Mouse (Mus musculus): ENCODE measurements around the gene Lrrn4cl. TPM values are rescaled to one million over a fixed set of nuclear protein-coding genes. Genes with fewer than 3 reads are reported as not detected.
A peak's percentile ranks its signal among the peaks of the same experiment; 100 is the strongest.

Lrrn4cl gene
- 2.0 and 2.8 TPM in 2 replicates for polyA plus RNA-seq (2015; fragmentation: Nextera tagmentation; extraction: Ambion mirVana)

DNA sequence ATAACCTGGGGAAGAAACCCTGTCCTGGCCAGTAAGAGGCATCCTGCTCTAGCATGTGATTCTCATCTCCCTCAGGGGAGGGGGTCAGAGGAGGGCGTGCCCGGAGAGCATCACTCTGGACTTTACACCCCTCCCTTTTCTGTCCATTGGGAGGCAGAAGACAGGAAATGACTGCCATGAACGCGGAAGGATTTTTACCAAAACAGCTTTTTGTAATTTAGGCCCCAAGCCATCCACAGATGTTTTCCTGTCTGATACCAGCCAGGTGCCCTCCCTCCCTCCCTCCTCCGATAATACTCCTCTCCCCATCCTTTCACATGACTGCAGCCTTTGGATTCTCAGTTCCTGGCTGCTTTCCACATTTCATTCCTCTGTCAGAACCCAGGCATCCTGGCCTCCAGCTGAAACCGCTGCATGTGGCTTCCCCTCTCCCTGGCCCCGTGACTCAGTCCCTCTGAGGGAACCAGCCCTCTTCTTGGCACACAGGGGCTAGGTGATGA, at the start of gene Lrrn4cl:
Gene Lrrn4cl (plus strand): TSS at position 367 of the 500 bp plus-strand sequence.
- Histone ChIP-seq H3K27ac (ENCODE audit: low read length) (peak within 1 kb of the TSS; percentile 36), H3K4me1 (ENCODE audit: control insufficient read depth, insufficient read depth, low read length) (no peaks in the 10 kb centered on the region), H3K4me2 (ENCODE audit: low read depth, low read length) (peak within 1 kb of the TSS; percentile 42), H3K4me3 (replicated peaks; ENCODE audit: low read length) (peak within 1 kb of the TSS; percentile 2; the same call in 1 of the 2 replicates), H3K36me3 (ENCODE audit: control insufficient read depth, insufficient read depth, low read length) (0 out of 2 replicates have a peak, but pooled peaks cover 6% of the 10 kb centered on the region), H3K9ac (ENCODE audit: low read length) (peak within 1 kb of the TSS; percentile 61), H3K9me3 (replicated peaks; ENCODE audit: control insufficient read depth, low read length) (no peaks in the 10 kb centered on the region), H3K27me3 (ENCODE audit: control insufficient read depth, insufficient read depth, low read length) (no peaks in the 10 kb centered on the region)
- ATAC-seq (ENCODE audit: insufficient read depth, low FRiP score) = peak; percentile 76
- WGBS = 22% methylated on average over 7 of the region's 7 CpGs

DNA sequence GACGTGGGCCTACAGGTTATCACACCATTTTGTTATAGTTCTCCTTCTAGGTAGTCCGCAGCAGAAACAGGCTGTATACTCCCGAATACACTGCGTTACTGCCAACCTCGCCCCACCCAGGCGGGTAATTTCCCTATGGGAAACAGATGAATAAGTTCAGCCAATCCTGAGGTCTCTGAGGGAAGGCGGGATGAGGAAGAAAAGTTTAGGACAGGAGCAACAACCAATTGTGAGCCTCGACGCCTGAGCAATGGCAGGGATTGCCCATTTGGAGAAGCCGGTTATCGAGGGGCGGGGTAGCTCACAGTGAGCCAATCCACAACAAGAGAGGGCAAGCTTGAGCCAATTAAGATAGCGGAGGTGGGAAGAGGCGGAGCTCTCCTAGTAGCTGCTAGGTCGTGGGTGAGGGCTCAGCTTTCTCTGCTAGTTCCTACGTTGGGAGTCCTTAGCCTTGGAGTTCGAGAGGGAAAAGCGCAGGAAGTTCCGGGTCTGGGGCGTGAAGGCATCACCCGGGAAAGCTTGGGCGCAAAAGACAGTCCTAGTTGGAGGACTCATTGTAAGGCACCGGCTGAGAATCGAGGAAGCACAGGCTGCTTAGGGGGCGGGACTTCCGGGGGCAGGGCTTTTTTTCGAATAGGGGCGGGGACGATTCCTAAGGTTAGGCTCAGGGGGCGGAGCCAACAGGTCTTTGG, 48.3 kb upstream of the Lrrn4cl start, which contains the start of gene Zbtb3:
Gene Zbtb3 (plus strand): TSS at position 426 of the 692 bp plus-strand sequence.
- peak within 1 kb of the TSS; percentile 94 for H3K27ac ChIP-seq (ENCODE audit: low read length)
- peaks cover 7% of the 10 kb centered on the region; the same call in 1 of the 2 replicates for H3K36me3 ChIP-seq (ENCODE audit: control insufficient read depth, insufficient read depth, low read length)
- peak within 1 kb of the TSS; percentile 80 for H3K9ac ChIP-seq (ENCODE audit: low read length)
- H3K4me1 ChIP-seq (ENCODE audit: control insufficient read depth, insufficient read depth, low read length) = peaks cover 10% of the 10 kb centered on the region
- H3K9me3 ChIP-seq (replicated peaks; ENCODE audit: control insufficient read depth, low read length) = no peaks in the 10 kb centered on the region
- H3K27me3 ChIP-seq (ENCODE audit: control insufficient read depth, insufficient read depth, low read length) = no peaks in the 10 kb centered on the region
- peak within 1 kb of the TSS; percentile 82 for H3K4me2 ChIP-seq (ENCODE audit: low read depth, low read length)
- WGBS = under 1% methylated on average over 30 of the region's 30 CpGs
- ATAC-seq (ENCODE audit: insufficient read depth, low FRiP score) = peak; percentile 97
- peak within 1 kb of the TSS; percentile 83 for H3K4me3 ChIP-seq (replicated peaks; ENCODE audit: low read length)

DNA sequence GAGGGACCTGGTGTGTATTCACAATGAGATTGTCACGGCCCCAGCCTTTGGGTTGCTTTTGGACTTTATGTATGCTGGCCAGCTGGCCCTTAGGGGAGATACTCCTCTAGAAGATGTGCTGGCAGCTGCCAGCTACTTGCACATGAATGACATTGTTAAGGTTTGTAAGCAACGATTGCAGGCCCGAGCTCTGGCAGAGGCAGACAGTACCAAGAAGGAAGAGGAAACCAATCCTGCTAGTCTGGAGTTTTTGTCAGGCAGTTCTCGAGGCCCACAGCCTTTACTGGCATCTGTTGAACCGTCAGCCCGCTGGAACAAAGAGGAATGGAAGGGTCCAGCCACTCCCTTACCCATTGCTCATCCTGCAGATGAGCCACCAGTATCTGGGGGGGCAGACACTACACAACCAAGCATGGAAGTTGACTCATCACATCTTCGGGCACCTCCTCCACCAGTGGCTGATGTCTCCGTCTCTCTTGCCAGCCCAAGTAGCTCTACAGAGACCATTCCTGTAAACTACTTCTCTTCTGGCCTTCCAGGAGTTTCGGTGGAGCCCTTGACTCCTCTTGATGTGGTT, 47.3 kb upstream of the Lrrn4cl start:
- ATAC-seq (ENCODE audit: insufficient read depth, low FRiP score) = no peak
- Histone ChIP-seq H3K4me1 (ENCODE audit: control insufficient read depth, insufficient read depth, low read length) (0 out of 2 replicates have a peak, but pooled peaks cover 4% of the 10 kb centered on the region), H3K27me3 (ENCODE audit: control insufficient read depth, insufficient read depth, low read length) (no peaks in the 10 kb centered on the region), H3K9me3 (replicated peaks; ENCODE audit: control insufficient read depth, low read length) (no peaks in the 10 kb centered on the region), H3K4me2 (ENCODE audit: low read depth, low read length) (peak overlapping the region; percentile 82), H3K4me3 (replicated peaks; ENCODE audit: low read length) (peak overlapping the region; percentile 83; the same call in 1 of the 2 replicates), H3K36me3 (ENCODE audit: control insufficient read depth, insufficient read depth, low read length) (peaks cover 7% of the 10 kb centered on the region; the same call in 1 of the 2 replicates), H3K27ac (ENCODE audit: low read length) (peak overlapping the region; percentile 94), H3K9ac (ENCODE audit: low read length) (no peak overlapping the region; the same call in 1 of the 2 replicates)
- 89% methylated on average over 9 of the region's 9 CpGs for WGBS

DNA sequence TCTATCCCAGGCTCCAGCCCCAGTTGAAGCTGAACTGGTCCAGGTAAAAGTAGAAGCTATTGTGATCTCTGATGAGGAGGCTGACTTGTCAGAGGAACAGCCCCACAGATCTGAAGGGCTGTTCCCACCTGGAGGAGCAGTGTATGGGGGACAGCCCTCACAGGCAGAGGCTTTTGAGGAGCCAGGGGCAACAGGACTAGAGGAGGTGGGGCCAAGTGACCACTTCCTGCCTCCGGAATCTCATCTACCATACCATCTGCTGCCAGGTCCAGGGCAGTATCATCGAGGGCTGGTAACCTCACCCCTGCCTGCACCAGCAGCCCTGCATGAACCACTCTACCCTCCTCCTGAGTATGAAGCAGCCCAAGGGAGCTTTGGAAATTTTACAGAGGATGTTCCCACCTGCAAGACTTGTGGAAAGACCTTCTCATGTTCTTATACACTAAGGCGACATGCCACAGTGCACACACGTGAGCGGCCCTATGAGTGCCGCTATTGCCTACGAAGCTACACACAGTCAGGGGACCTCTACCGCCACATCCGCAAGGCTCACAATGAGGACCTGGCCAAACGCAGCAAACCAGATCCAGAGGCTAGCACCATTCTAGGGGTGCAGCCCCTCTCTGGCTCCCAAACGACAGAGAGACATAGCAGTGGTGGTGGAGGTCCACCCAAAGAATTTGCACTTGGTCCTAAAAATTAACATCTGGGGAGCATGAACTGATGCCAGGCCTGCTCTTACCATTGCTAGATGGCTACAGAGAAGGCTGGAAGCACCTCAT, 46.5 kb upstream of the Lrrn4cl start:
- no peak overlapping the region for H3K9ac ChIP-seq (ENCODE audit: low read length)
- no peak overlapping the region for H3K4me3 ChIP-seq (replicated peaks; ENCODE audit: low read length)
- H3K36me3 ChIP-seq (ENCODE audit: control insufficient read depth, insufficient read depth, low read length) = peaks cover 7% of the 10 kb centered on the region; the same call in 1 of the 2 replicates
- 0 out of 2 replicates have a peak, but pooled peaks cover 4% of the 10 kb centered on the region for H3K4me1 ChIP-seq (ENCODE audit: control insufficient read depth, insufficient read depth, low read length)
- WGBS = 88% methylated on average over 11 of the region's 11 CpGs
- H3K9me3 ChIP-seq (replicated peaks; ENCODE audit: control insufficient read depth, low read length) = no peaks in the 10 kb centered on the region
- ATAC-seq (ENCODE audit: insufficient read depth, low FRiP score) = no peak
- no peak overlapping the region for H3K4me2 ChIP-seq (ENCODE audit: low read depth, low read length)
- H3K27me3 ChIP-seq (ENCODE audit: control insufficient read depth, insufficient read depth, low read length) = no peaks in the 10 kb centered on the region
- H3K27ac ChIP-seq (ENCODE audit: low read length) = no peak overlapping the region

DNA sequence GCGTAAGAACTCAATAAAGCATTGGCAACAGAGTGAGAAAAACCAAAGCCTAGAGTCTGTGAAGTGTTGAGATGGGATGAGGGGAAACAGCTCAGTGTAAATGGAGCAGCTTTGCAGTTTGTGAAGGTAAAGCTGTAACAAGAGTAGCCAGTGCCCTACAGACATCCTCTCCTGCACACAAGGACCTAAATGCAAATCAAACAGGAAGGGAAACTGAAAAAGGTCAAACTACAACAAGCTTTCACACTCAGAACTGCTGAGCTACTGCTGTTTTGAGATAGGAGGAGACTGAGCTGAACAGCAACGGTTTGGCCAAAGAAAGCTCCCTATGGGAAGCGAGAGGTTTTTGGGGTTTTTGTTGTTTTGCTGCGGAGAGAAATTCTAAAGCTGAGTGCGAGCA, 43.8 kb upstream of the Lrrn4cl start:
- H3K27me3 ChIP-seq (ENCODE audit: control insufficient read depth, insufficient read depth, low read length) = no peaks in the 10 kb centered on the region
- H3K4me3 ChIP-seq (replicated peaks; ENCODE audit: low read length) = no peak overlapping the region
- no peak for ATAC-seq (ENCODE audit: insufficient read depth, low FRiP score)
- H3K4me2 ChIP-seq (ENCODE audit: low read depth, low read length) = no peak overlapping the region
- WGBS = 92% methylated on average over 5 of the region's 5 CpGs
- no peak overlapping the region for H3K27ac ChIP-seq (ENCODE audit: low read length)
- H3K36me3 ChIP-seq (ENCODE audit: control insufficient read depth, insufficient read depth, low read length) = peaks cover 18% of the 10 kb centered on the region
- H3K9ac ChIP-seq (ENCODE audit: low read length) = no peak overlapping the region
- 0 out of 2 replicates have a peak, but pooled peaks cover under 1% of the 10 kb centered on the region for H3K4me1 ChIP-seq (ENCODE audit: control insufficient read depth, insufficient read depth, low read length)
- H3K9me3 ChIP-seq (replicated peaks; ENCODE audit: control insufficient read depth, low read length) = no peaks in the 10 kb centered on the region

DNA sequence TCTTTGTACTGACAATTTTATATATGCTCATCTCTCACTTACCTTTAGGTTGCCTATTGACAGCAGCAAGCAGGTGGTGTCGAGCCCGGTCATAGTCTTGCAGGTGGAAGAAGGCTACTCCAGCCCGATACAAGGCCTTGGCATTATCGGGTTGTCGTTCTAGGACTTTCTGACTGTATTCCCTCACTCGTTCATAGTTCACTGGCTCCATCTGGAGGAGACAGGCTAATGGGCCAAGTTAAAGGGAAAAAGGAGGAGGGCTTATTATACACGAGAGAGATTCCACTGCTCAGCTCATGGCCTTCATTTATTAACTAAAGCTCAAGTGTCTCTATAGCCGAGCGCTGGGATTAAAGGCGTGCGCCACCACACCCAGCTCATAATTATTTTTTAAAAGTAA, 34.8 kb upstream of the Lrrn4cl start:
- no peak for ATAC-seq (ENCODE audit: insufficient read depth, low FRiP score)
- 64% methylated on average over 11 of the region's 11 CpGs for WGBS
- Histone ChIP-seq H3K9ac (ENCODE audit: low read length) (no peak overlapping the region), H3K36me3 (ENCODE audit: control insufficient read depth, insufficient read depth, low read length) (peaks cover 12% of the 10 kb centered on the region; the same call in 1 of the 2 replicates), H3K4me3 (replicated peaks; ENCODE audit: low read length) (no peak overlapping the region), H3K27me3 (ENCODE audit: control insufficient read depth, insufficient read depth, low read length) (no peaks in the 10 kb centered on the region), H3K27ac (ENCODE audit: low read length) (no peak overlapping the region), H3K9me3 (replicated peaks; ENCODE audit: control insufficient read depth, low read length) (no peaks in the 10 kb centered on the region), H3K4me2 (ENCODE audit: low read depth, low read length) (no peak overlapping the region), H3K4me1 (ENCODE audit: control insufficient read depth, insufficient read depth, low read length) (peaks cover 13% of the 10 kb centered on the region)

DNA sequence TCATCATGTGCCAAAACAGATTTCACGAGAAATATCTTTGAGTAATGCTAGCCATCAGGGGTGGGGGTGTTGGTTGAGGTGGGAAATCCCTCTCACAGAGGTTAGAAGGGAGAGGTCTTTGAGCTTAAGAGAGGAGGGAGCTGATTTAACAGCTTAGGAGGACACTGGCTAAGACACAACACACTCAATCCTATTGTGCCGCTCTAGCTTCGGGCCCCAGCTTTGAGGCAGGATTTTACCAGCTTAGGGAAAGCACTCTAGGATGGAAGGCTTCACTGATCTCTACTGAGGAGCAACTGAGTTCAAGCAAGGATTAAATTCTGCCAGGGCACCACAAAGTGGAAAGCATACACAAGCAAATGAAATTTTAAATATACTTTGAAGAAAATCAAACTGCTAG, 33.6 kb upstream of the Lrrn4cl start:
- ATAC-seq (ENCODE audit: insufficient read depth, low FRiP score) = no peak
- Histone ChIP-seq H3K27me3 (ENCODE audit: control insufficient read depth, insufficient read depth, low read length) (no peaks in the 10 kb centered on the region), H3K9ac (ENCODE audit: low read length) (peak overlapping the region; percentile 44), H3K27ac (ENCODE audit: low read length) (no peak overlapping the region), H3K4me3 (replicated peaks; ENCODE audit: low read length) (peak overlapping the region; percentile 4; the same call in 1 of the 2 replicates), H3K4me2 (ENCODE audit: low read depth, low read length) (peak overlapping the region; percentile 14; the same call in 1 of the 2 replicates), H3K9me3 (replicated peaks; ENCODE audit: control insufficient read depth, low read length) (no peaks in the 10 kb centered on the region), H3K4me1 (ENCODE audit: control insufficient read depth, insufficient read depth, low read length) (peaks cover 16% of the 10 kb centered on the region), H3K36me3 (ENCODE audit: control insufficient read depth, insufficient read depth, low read length) (peaks cover 7% of the 10 kb centered on the region; the same call in 1 of the 2 replicates)
- 69% methylated on average over 3 of the region's 3 CpGs for WGBS

DNA sequence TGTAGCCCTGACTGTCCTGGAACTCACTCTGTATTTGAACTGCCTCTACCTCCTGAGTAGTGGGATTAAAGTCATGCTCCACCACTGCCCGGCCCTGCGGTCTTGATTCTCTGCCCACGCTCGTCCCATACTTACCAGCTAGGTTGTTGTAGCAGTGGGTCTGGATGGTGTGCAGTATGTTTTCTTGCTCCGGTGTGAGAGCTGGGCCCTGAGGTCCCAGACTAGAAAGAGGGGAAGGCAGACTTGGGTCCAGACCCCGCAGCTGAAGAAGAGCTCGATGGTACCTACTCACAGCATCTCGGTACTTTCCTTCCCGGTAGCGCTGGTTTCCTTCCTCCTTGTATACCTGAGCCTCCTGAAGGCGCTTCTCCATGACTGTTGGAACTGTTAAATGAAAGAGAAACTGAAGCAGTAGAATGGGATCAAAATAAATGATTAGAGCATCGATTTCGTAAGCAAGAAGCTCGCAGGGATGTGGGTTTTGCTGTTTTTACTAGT, 32.2 kb upstream of the Lrrn4cl start:
- peak overlapping the region; percentile 99 for H3K27ac ChIP-seq (ENCODE audit: low read length)
- H3K9ac ChIP-seq (ENCODE audit: low read length) = peak overlapping the region; percentile 84
- peak overlapping the region; percentile 100 for H3K4me3 ChIP-seq (replicated peaks; ENCODE audit: low read length)
- H3K27me3 ChIP-seq (ENCODE audit: control insufficient read depth, insufficient read depth, low read length) = no peaks in the 10 kb centered on the region
- H3K4me2 ChIP-seq (ENCODE audit: low read depth, low read length) = peak overlapping the region; percentile 85
- H3K36me3 ChIP-seq (ENCODE audit: control insufficient read depth, insufficient read depth, low read length) = peaks cover 4% of the 10 kb centered on the region; the same call in 1 of the 2 replicates
- no peaks in the 10 kb centered on the region for H3K9me3 ChIP-seq (replicated peaks; ENCODE audit: control insufficient read depth, low read length)
- no peak for ATAC-seq (ENCODE audit: insufficient read depth, low FRiP score)
- 15% methylated on average over 14 of the region's 14 CpGs for WGBS
- H3K4me1 ChIP-seq (ENCODE audit: control insufficient read depth, insufficient read depth, low read length) = peaks cover 27% of the 10 kb centered on the region

Measured in stomach, embryonic 16.5 days (tissue).